Comparison of ENCODE assay signal across 12 mouse cellular contexts in the genomic region with DNA sequence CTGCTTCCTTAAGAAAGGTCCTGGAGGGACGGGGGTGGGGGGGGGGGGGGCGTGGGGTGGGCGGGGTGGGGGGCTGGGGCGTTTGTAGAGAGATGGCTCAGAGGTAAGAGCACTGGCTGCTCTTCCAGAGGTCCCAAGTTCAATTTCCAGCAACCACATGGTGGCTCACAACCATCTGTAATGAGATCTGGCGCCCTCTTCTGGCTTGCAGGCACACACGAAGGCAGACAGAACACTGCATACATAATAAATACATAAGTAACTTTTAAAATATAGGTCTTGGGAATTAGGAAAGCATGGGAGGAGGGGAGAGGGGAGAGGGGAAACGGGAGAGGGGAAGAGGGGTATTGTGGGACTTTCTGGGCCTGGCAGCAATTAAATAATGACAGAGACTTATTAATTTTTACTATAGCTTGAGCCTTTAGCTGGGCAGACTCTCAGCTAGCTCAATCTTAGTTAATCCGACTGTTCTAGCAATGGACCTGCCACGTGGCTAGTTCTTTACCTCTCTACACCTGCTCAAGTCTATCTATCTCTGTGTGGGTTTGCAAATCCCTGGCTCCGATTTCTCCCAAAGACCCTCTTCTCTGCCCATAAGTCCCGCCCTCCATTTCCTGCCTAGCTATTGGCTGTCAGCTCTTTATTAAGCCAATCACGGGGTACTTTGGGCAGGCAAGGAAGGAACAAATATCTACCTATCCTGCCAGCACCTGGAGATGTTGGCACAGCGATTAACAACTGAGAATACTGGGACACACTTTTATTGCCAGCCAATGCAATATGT.
DNase-seq lines count a peak whose midpoint lies in the region; ATAC-seq and TF ChIP-seq lines count a peak whose summit lies in the region.
"Had no signal": no experiment of that assay in that cellular context is flagged by ENCODE, and none has a peak within 500 bp of the region (broad histone marks: within the 10 kb centered on the region; RNA-seq: fewer than 3 reads in every experiment).

No protein-coding gene starts in this region.

- no peak overlapping the region for H3K4me3 ChIP-seq in intestine, postnatal 0 days (ENCODE audit: low read depth, low read length)
- H3K4me3 ChIP-seq in intestine, embryonic 15.5 days (replicated peaks), result no peak overlapping the region
- H3K4me3 ChIP-seq: liver, embryonic 13.5 days had no signal

- no peaks in the 10 kb centered on the region for H3K27me3 ChIP-seq in intestine, postnatal 0 days (replicated peaks; ENCODE audit: control insufficient read depth, insufficient read depth, low read length)
- H3K27me3 ChIP-seq in intestine, embryonic 15.5 days (replicated peaks), result no peaks in the 10 kb centered on the region
- H3K27me3 ChIP-seq: liver, embryonic 13.5 days had no signal

- H3K4me1 ChIP-seq in intestine, postnatal 0 days (replicated peaks; ENCODE audit: control insufficient read depth, insufficient read depth, low read length), result no peaks in the 10 kb centered on the region
- H3K4me1 ChIP-seq in intestine, embryonic 15.5 days (replicated peaks), result no peaks in the 10 kb centered on the region

- no peak for ATAC-seq in intestine, postnatal 0 days
- no peak for ATAC-seq in intestine, embryonic 15.5 days
- ATAC-seq: midbrain, embryonic 16.5 days had no signal

- peak; percentile 29 for DNase-seq in adrenal gland, postnatal 10 days
- DNase-seq in adrenal gland, postnatal 25 days, result no peak
- DNase-seq in spleen, postnatal 36 days (ENCODE audit: low spot score in 2 of 2), result peak; percentile 17 to 34
- no peak for DNase-seq in spleen, postnatal 4 days (ENCODE audit: low spot score in 2 of 2)
- DNase-seq in thymus, postnatal 4 days, result peak; percentile 80
- no peak for DNase-seq in right cerebral cortex, adult 18-20 months
- DNase-seq: adrenal gland, adult 2 months; heart, postnatal 36 days; liver, embryonic 13.5 days had no signal

- 45% methylated on average over 13 of the region's 13 CpGs for WGBS in intestine, postnatal 0 days
- WGBS in intestine, embryonic 15.5 days, result 44% methylated on average over 11 of the region's 13 CpGs

- no peak overlapping the region for H3K9ac ChIP-seq in intestine, postnatal 0 days (ENCODE audit: low read depth, low read length)
- no peak overlapping the region for H3K9ac ChIP-seq in intestine, embryonic 15.5 days
- H3K9ac ChIP-seq: liver, embryonic 13.5 days had no signal

- no peak overlapping the region for H3K4me2 ChIP-seq in intestine, postnatal 0 days (replicated peaks; ENCODE audit: low read depth)
- no peak overlapping the region for H3K4me2 ChIP-seq in intestine, embryonic 15.5 days (replicated peaks)
- H3K4me2 ChIP-seq: liver, embryonic 13.5 days had no signal

- no peaks in the 10 kb centered on the region for H3K9me3 ChIP-seq in intestine, postnatal 0 days (ENCODE audit: control insufficient read depth)
- H3K9me3 ChIP-seq in intestine, embryonic 15.5 days, result no peaks in the 10 kb centered on the region
- H3K9me3 ChIP-seq: liver, embryonic 13.5 days had no signal

- peak; percentile 50 for TF ChIP-seq CTCF in intestine, postnatal 0 days (IDR thresholded peaks at IDR 0.05; ENCODE audit: low read depth)

- no peaks in the 10 kb centered on the region for H3K36me3 ChIP-seq in intestine, postnatal 0 days (ENCODE audit: control insufficient read depth, insufficient read depth)
- H3K36me3 ChIP-seq in intestine, embryonic 15.5 days, result no peaks in the 10 kb centered on the region
- H3K36me3 ChIP-seq: liver, embryonic 13.5 days had no signal

- no peak overlapping the region for H3K27ac ChIP-seq in intestine, postnatal 0 days (ENCODE audit: low read depth, low read length)
- H3K27ac ChIP-seq in intestine, embryonic 15.5 days, result no peak overlapping the region
- H3K27ac ChIP-seq: liver, embryonic 13.5 days had no signal

Comparison
In these comparisons a context has a peak if more than half of its experiments do, and no peak if none do; other contexts are left out.
1. DNase-seq: peak in adrenal gland, postnatal 10 days (single experiment), spleen, postnatal 36 days (2 of 2) and thymus, postnatal 4 days (single experiment); none in adrenal gland, postnatal 25 days (single experiment), spleen, postnatal 4 days (0 of 2) and right cerebral cortex, adult 18-20 months (single experiment).